Mouse (Mus musculus) lung, embryonic 14.5 days (tissue): ENCODE results near the gene Mfsd2a. TPM values are rescaled to one million over a fixed set of nuclear protein-coding genes. Genes with fewer than 3 reads are reported as not detected.
A peak's percentile ranks its signal among the peaks of the same experiment; 100 is the strongest.
"Not testable (repeated sequence)": the region's sequence is repeated elsewhere in the genome, so short reads cannot be mapped to it uniquely, and the experiment has no call there.

Source experiments
- ATAC-seq: fragments of 200-750 bp; cut with Nextera tagmentation; 2 replicates; pipeline ENCODE4 v1.8.0; 2017; ENCODE audit warnings: mild to moderate bottlenecking, moderate TSS enrichment, moderate library complexity; ENCODE audit not compliant: insufficient read depth
- DNase-seq: peaks from one replicate; pipeline ENCODE4 v3.0.0-alpha.2; 2015
- H3K27ac ChIP-seq: fragments of 300-500 bp; sonication (generic); 2 replicates; pipeline ENCODE4 v1.5.1; 2014; ENCODE audit warnings: low read depth, mild to moderate bottlenecking, moderate library complexity
- H3K27me3 ChIP-seq: fragments of 300-500 bp; sonication (generic); 2 replicates; pipeline ENCODE4 v1.6.1; 2014; ENCODE audit warnings: low read length, control low read depth; ENCODE audit not compliant: insufficient read depth
- H3K36me3 ChIP-seq: fragments of 300-500 bp; sonication (generic); 2 replicates; pipeline ENCODE4 v1.6.1; 2014; ENCODE audit warnings: control low read depth; ENCODE audit not compliant: insufficient read depth
- H3K4me1 ChIP-seq: fragments of 300-500 bp; sonication (generic); 2 replicates; pipeline ENCODE4 v1.6.1; 2014; ENCODE audit warnings: antibody characterized with exemption, control low read depth; ENCODE audit not compliant: insufficient read depth
- H3K4me2 ChIP-seq: fragments of 300-500 bp; sonication (generic); 2 replicates; pipeline ENCODE4 v1.6.1; 2014; ENCODE audit warnings: mild to moderate bottlenecking
- H3K4me3 ChIP-seq: fragments of 300-500 bp; sonication (generic); 2 replicates; pipeline ENCODE4 v1.5.1; 2014; ENCODE audit warnings: low read depth, low read length
- H3K9ac ChIP-seq: fragments of 300-500 bp; sonication (generic); 2 replicates; pipeline ENCODE4 v1.6.1; 2014
- H3K9me3 ChIP-seq: fragments of 300-500 bp; sonication (generic); 2 replicates; pipeline ENCODE4 v1.6.1; 2016; ENCODE audit warnings: low read depth, low read length, control low read depth
- CTCF ChIP-seq: IDR thresholded peaks from 2 replicates; pipeline ENCODE4 v1.5.1; 2016; ENCODE audit warnings: antibody characterized with exemption, low read depth
- WGBS: fragments of 180-500 bp; shearing (Covaris S2); extraction: QIAGEN DNeasy Blood & Tissue Kit; methylation state at CpG from one replicate; pipeline ENCODE4 v1.1.7; 2014; 5-methylcytosine and 5-hydroxymethylcytosine counted together
- polyA plus RNA-seq: library from polyadenylated mRNA; unstranded; fragments of >200 nt; fragmentation: Nextera tagmentation; extraction: Ambion mirVana; gene quantifications from 2 replicates; pipeline ENCODE4 v1.2.1, GENCODE M21; 2014

Gene Mfsd2a
- polyA plus RNA-seq, 1 experiment from 2014 or later, result 1.1 TPM

- no peaks in the 10 kb centered on the region for H3K36me3 ChIP-seq
- DNase-seq, result peak; percentile 77
- peak overlapping the region; percentile 70 for H3K4me3 ChIP-seq
- peak overlapping the region; percentile 82; the same call in 1 of the 2 replicates for H3K27ac ChIP-seq
- H3K9me3 ChIP-seq, result no peaks in the 10 kb centered on the region
- ATAC-seq, result peak; percentile 54
- 0 out of 2 replicates have a peak, but pooled peaks cover 3% of the 10 kb centered on the region for H3K4me1 ChIP-seq
- peak overlapping the region; percentile 98 for H3K4me2 ChIP-seq
- H3K27me3 ChIP-seq, result peaks cover 23% of the 10 kb centered on the region
- H3K9ac ChIP-seq, result peak overlapping the region; percentile 65
- under 1% methylated on average over 47 of the region's 47 CpGs for WGBS
- peak; percentile 51 for TF ChIP-seq CTCF
Observed at GRCm38 (mm10) chr4:122996618-122997381, 35.8 kb upstream of the Mfsd2a start.

- TF ChIP-seq CTCF, result no peak
- ATAC-seq (peak; percentile 38; the same call in 1 of the 2 replicates), DNase-seq (peak; percentile 63)
- Histone ChIP-seq H3K4me2 (peak overlapping the region; percentile 98), H3K4me1 (0 out of 2 replicates have a peak, but pooled peaks cover 3% of the 10 kb centered on the region), H3K9ac (peak overlapping the region; percentile 65), H3K36me3 (no peaks in the 10 kb centered on the region), H3K9me3 (no peaks in the 10 kb centered on the region; the same call in 1 of the 2 replicates), H3K4me3 (peak overlapping the region; percentile 70), H3K27me3 (peaks cover 23% of the 10 kb centered on the region), H3K27ac (peak overlapping the region; percentile 82)
- 0% methylated on average over 32 of the region's 32 CpGs for WGBS
Observed at GRCm38 (mm10) chr4:122996221-122996617, 35.2 kb upstream of the Mfsd2a start.

GRCm38 (mm10) chr4:122995404-122996220, 34.6 kb upstream of the Mfsd2a start, which contains the start of gene Mycl:
Gene Mycl, plus strand, starts transcription at chr4:122995652.
- 1% methylated on average over 69 of the region's 69 CpGs for WGBS
- peak; percentile 85 for DNase-seq
- H3K27me3 ChIP-seq, result peaks cover 23% of the 10 kb centered on the region
- no peaks in the 10 kb centered on the region; the same call in 1 of the 2 replicates for H3K9me3 ChIP-seq
- H3K36me3 ChIP-seq, result no peaks in the 10 kb centered on the region
- peak; percentile 80 for ATAC-seq
- H3K4me2 ChIP-seq, result peak within 1 kb of the TSS; percentile 98
- TF ChIP-seq CTCF, result peak; percentile 91
- peak within 1 kb of the TSS; percentile 82 for H3K27ac ChIP-seq
- 0 out of 2 replicates have a peak, but pooled peaks cover 3% of the 10 kb centered on the region for H3K4me1 ChIP-seq
- H3K4me3 ChIP-seq, result peak within 1 kb of the TSS; percentile 70
- peak within 1 kb of the TSS; percentile 65 for H3K9ac ChIP-seq

GRCm38 (mm10) chr4:122992276-122992675, 31.3 kb upstream of the Mfsd2a start:
- Histone ChIP-seq H3K27me3 (peaks cover under 1% of the 10 kb centered on the region; the same call in 1 of the 2 replicates), H3K27ac (no peak overlapping the region), H3K4me2 (no peak overlapping the region), H3K9ac (no peak overlapping the region), H3K4me1 (no peaks in the 10 kb centered on the region), H3K36me3 (no peaks in the 10 kb centered on the region), H3K9me3 (no peaks in the 10 kb centered on the region; the same call in 1 of the 2 replicates), H3K4me3 (no peak overlapping the region)
- TF ChIP-seq CTCF, result no peak
- DNase-seq (no peak), ATAC-seq (no peak)
- 39% methylated on average over 3 of the region's 3 CpGs for WGBS

- WGBS, result 68% methylated on average over 1 of the region's 1 CpGs
- no peak overlapping the region for H3K9ac ChIP-seq
- no peak overlapping the region for H3K27ac ChIP-seq
- no peak overlapping the region for H3K4me2 ChIP-seq
- H3K27me3 ChIP-seq, result no peaks in the 10 kb centered on the region
- H3K4me1 ChIP-seq, result no peaks in the 10 kb centered on the region
- ATAC-seq (no peak), DNase-seq (no peak)
- H3K4me3 ChIP-seq, result no peak overlapping the region
- no peaks in the 10 kb centered on the region; the same call in 1 of the 2 replicates for H3K9me3 ChIP-seq
- TF ChIP-seq CTCF, result no peak
- no peaks in the 10 kb centered on the region for H3K36me3 ChIP-seq
Observed at GRCm38 (mm10) chr4:122991177-122991576, 30.2 kb upstream of the Mfsd2a start.

GRCm38 (mm10) chr4:122988004-122988403, 27.0 kb upstream of the Mfsd2a start:
- ATAC-seq, H3K9ac ChIP-seq, H3K27ac ChIP-seq, H3K4me1 ChIP-seq, H3K36me3 ChIP-seq, H3K4me2 ChIP-seq, H3K4me3 ChIP-seq, H3K9me3 ChIP-seq: not testable (repeated sequence)
- H3K27me3 ChIP-seq, result peaks cover 17% of the 10 kb centered on the region
- DNase-seq, result peak; percentile 59
- TF ChIP-seq CTCF, result peak; percentile 59
- 49% methylated on average over 3 of the region's 3 CpGs for WGBS
